Mouse (Mus musculus) liver, postnatal 0 days (tissue): ENCODE measurements around the gene Styx. TPM values are rescaled to one million over a fixed set of nuclear protein-coding genes. Genes with fewer than 3 reads are reported as not detected.

Experiments used
- ATAC-seq: fragments of 200-750 bp; cut with Nextera tagmentation; 2 replicates; pipeline ENCODE4 v1.8.0; 2017; ENCODE audit warnings: mild to moderate bottlenecking, moderate library complexity
- DNase-seq: peaks from one replicate; pipeline ENCODE4 v3.0.0-alpha.2; 2016
- H3K27ac ChIP-seq: fragments of 300-500 bp; sonication (generic); 2 replicates; pipeline ENCODE4 v1.5.1; 2014; ENCODE audit warnings: antibody characterized with exemption, moderate library complexity, mild to moderate bottlenecking, low read depth
- H3K27me3 ChIP-seq: fragments of 300-500 bp; sonication (generic); 2 replicates; pipeline ENCODE4 v1.6.1; 2014; ENCODE audit warnings: low read length, control low read depth, mixed read lengths; ENCODE audit not compliant: insufficient read depth
- H3K36me3 ChIP-seq: fragments of 300-500 bp; sonication (generic); replicated peaks from 2 replicates; pipeline ENCODE4 v1.6.1; 2014; ENCODE audit warnings: mild to moderate bottlenecking, control low read depth, low read length, moderate library complexity, mixed read lengths; ENCODE audit not compliant: insufficient read depth
- H3K4me1 ChIP-seq: fragments of 300-500 bp; sonication (generic); 2 replicates; pipeline ENCODE4 v1.6.1; 2014; ENCODE audit warnings: antibody characterized with exemption, mild to moderate bottlenecking, control low read depth; ENCODE audit not compliant: insufficient read depth
- H3K4me2 ChIP-seq: fragments of 300-500 bp; sonication (generic); 2 replicates; pipeline ENCODE4 v1.6.1; 2014; ENCODE audit warnings: low read depth, mild to moderate bottlenecking, low read length, moderate library complexity, mixed read lengths
- H3K4me3 ChIP-seq: fragments of 300-500 bp; sonication (generic); 2 replicates; pipeline ENCODE4 v1.5.1; 2014; ENCODE audit warnings: low read depth, low read length
- H3K9ac ChIP-seq: fragments of 300-500 bp; sonication (generic); replicated peaks from 2 replicates; pipeline ENCODE4 v1.6.1; 2014; ENCODE audit warnings: mild to moderate bottlenecking, moderate library complexity
- H3K9me3 ChIP-seq: fragments of 300-500 bp; sonication (generic); 2 replicates; pipeline ENCODE4 v1.6.1; 2016; ENCODE audit warnings: mild to moderate bottlenecking, control low read depth, low read length, mixed read lengths
- CTCF ChIP-seq: sonication (generic); IDR thresholded peaks from 2 replicates; pipeline ENCODE4 v1.5.1; 2016; ENCODE audit warnings: antibody characterized with exemption, low read depth
- EP300 ChIP-seq: IDR thresholded peaks from 2 replicates; pipeline ENCODE4 v1.6.1; 2016; ENCODE audit warnings: antibody characterized with exemption, low read depth, mild to moderate bottlenecking
- WGBS: fragments of 180-500 bp; shearing (Covaris S2); extraction: QIAGEN DNeasy Blood & Tissue Kit; methylation state at CpG from one replicate; pipeline ENCODE4 v1.1.7; 2014; ENCODE audit not compliant: insufficient replicate concordance; 5-methylcytosine and 5-hydroxymethylcytosine counted together
- polyA plus RNA-seq: library from polyadenylated mRNA; unstranded; fragments of >200 nt; fragmentation: Nextera tagmentation; extraction: Ambion mirVana; gene quantifications from 2 replicates; pipeline ENCODE4 v1.2.1, GENCODE M21; 2015

Gene Styx
- polyA plus RNA-seq: 18.1 and 21.8 TPM in 2 replicates

GRCm38 (mm10) chr14:45350931-45351859 lies at the start of gene Styx:
Gene Styx (plus strand): TSS chr14:45351093.
- WGBS: 0% methylated on average over 78 of the region's 93 CpGs
- no peaks in the 10 kb centered on the region for H3K9me3 ChIP-seq
- DNase-seq (peak; percentile 98), ATAC-seq (peak; percentile 99)
- TF ChIP-seq CTCF: 0 out of 2 replicates have a peak, but pooled peaks have one; percentile 5
- TF ChIP-seq EP300: no peak
- peak within 1 kb of the TSS; percentile 67 for H3K4me3 ChIP-seq
- peaks cover 6% of the 10 kb centered on the region; the same call in 1 of the 2 replicates for H3K4me1 ChIP-seq
- peaks cover 22% of the 10 kb centered on the region for H3K36me3 ChIP-seq
- peak within 1 kb of the TSS; percentile 78 for H3K9ac ChIP-seq
- peak within 1 kb of the TSS; percentile 92 for H3K4me2 ChIP-seq
- no peaks in the 10 kb centered on the region for H3K27me3 ChIP-seq
- peak within 1 kb of the TSS; percentile 75 for H3K27ac ChIP-seq

- peaks cover 5% of the 10 kb centered on the region for H3K4me1 ChIP-seq
- TF ChIP-seq CTCF: no peak
- TF ChIP-seq EP300: no peak
- H3K36me3 ChIP-seq: peaks cover 60% of the 10 kb centered on the region
- no peak for ATAC-seq
- no peak overlapping the region for H3K4me2 ChIP-seq
- DNase-seq: no peak
- H3K27me3 ChIP-seq: no peaks in the 10 kb centered on the region
- no peak overlapping the region for H3K4me3 ChIP-seq
- H3K27ac ChIP-seq: no peak overlapping the region
- no peaks in the 10 kb centered on the region for H3K9me3 ChIP-seq
- 78% methylated on average over 4 of the region's 4 CpGs for WGBS
- H3K9ac ChIP-seq: no peak overlapping the region
Observed at GRCm38 (mm10) chr14:45303939-45304338, 47.0 kb upstream of the Styx start.

GRCm38 (mm10) chr14:45304389-45304788 lies 46.5 kb upstream of the Styx start:
- Histone ChIP-seq H3K27ac (no peak overlapping the region), H3K4me2 (no peak overlapping the region), H3K4me3 (no peak overlapping the region), H3K9me3 (no peaks in the 10 kb centered on the region), H3K27me3 (no peaks in the 10 kb centered on the region), H3K36me3 (peaks cover 57% of the 10 kb centered on the region), H3K9ac (no peak overlapping the region), H3K4me1 (peaks cover 5% of the 10 kb centered on the region)
- ATAC-seq: no peak
- no peak for DNase-seq
- 81% methylated on average over 4 of the region's 4 CpGs for WGBS
- TF ChIP-seq EP300: no peak

GRCm38 (mm10) chr14:45305852-45306251 lies 45.0 kb upstream of the Styx start:
- DNase-seq (no peak), ATAC-seq (peak; percentile 51; the same call in 1 of the 2 replicates)
- no peaks in the 10 kb centered on the region for H3K9me3 ChIP-seq
- 71% methylated on average over 5 of the region's 5 CpGs for WGBS
- H3K4me2 ChIP-seq: peak overlapping the region; percentile 13; the same call in 1 of the 2 replicates
- TF ChIP-seq EP300 (no peak), CTCF (no peak)
- H3K9ac ChIP-seq: 0 out of 2 replicates have a peak overlapping the region, but pooled peaks have one; percentile 7
- H3K27ac ChIP-seq: peak overlapping the region; percentile 71
- peaks cover 5% of the 10 kb centered on the region for H3K4me1 ChIP-seq
- peaks cover 50% of the 10 kb centered on the region for H3K36me3 ChIP-seq
- no peak overlapping the region for H3K4me3 ChIP-seq
- H3K27me3 ChIP-seq: no peaks in the 10 kb centered on the region

- H3K27ac ChIP-seq: peak overlapping the region; percentile 22; the same call in 1 of the 2 replicates
- H3K4me2 ChIP-seq: 0 out of 2 replicates have a peak overlapping the region, but pooled peaks have one; percentile 22
- H3K36me3 ChIP-seq: peaks cover 32% of the 10 kb centered on the region
- no peaks in the 10 kb centered on the region for H3K9me3 ChIP-seq
- no peak overlapping the region for H3K9ac ChIP-seq
- TF ChIP-seq CTCF: no peak
- TF ChIP-seq EP300: no peak
- H3K27me3 ChIP-seq: no peaks in the 10 kb centered on the region
- H3K4me3 ChIP-seq: no peak overlapping the region
- peaks cover 5% of the 10 kb centered on the region for H3K4me1 ChIP-seq
- DNase-seq (no peak), ATAC-seq (no peak)
- WGBS: 60% methylated on average over 8 of the region's 8 CpGs
Observed at GRCm38 (mm10) chr14:45307630-45308328, 43.1 kb upstream of the Styx start.

GRCm38 (mm10) chr14:45309646-45310045 lies 41.2 kb upstream of the Styx start:
- 87% methylated on average over 13 of the region's 13 CpGs for WGBS
- DNase-seq (no peak), ATAC-seq (no peak)
- Histone ChIP-seq H3K27me3 (no peaks in the 10 kb centered on the region), H3K4me2 (no peak overlapping the region), H3K27ac (no peak overlapping the region), H3K4me3 (no peak overlapping the region), H3K4me1 (peaks cover 21% of the 10 kb centered on the region), H3K36me3 (peaks cover 17% of the 10 kb centered on the region), H3K9ac (no peak overlapping the region), H3K9me3 (no peaks in the 10 kb centered on the region)
- no peak for TF ChIP-seq CTCF
- no peak for TF ChIP-seq EP300
